Mouse (Mus musculus): ENCODE data around the gene Bex4.
"Not testable (repeated sequence)": the region's sequence is repeated elsewhere in the genome, so short reads cannot be mapped to it uniquely, and the experiment has no call there.

Bex4 gene

DNA sequence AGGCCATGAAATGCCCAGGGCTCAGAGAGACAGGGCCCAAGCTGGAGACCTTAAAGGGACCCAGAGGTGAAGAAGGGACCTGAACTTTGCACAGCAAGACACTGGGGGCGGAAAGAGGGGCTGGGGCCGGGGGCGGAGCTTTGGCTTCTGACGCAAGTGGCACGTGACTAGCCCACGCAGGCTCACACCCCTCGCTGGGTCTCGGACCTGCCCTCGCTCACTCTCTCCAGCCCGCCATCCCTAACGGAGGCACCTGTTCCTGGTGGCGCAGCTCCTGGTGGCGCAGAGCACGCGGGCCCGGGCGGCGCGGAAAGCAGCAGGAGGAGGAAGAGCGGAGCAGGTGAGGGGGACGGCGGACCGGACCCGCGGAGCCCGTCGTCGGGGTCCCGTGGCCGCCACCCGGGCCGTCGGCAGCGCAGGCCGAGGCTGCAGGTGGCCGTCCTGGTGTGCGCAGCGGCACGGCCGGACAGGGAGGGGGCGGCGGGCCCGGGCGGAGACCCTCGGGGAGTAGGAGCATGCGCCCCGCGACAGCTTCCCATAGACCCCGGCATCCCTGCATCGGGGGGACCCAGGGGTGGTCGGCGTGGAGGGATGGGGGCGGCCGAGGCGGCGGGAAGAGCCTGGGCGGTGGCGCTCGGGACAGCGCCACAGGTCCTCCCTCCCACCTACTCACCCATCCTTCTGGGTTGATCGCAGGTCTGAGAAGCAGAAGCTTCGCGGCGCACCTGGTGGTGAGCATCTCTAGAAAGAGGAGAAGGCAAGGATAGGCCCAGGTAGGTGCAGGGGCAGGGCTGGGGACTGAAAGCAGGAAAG is at the start of gene Bex4:
Bex4 (plus strand) TSS at position 170 of the 813 bp plus-strand sequence.
- DNase-seq (ENCODE audit: low spot score in 2 of 2) = not testable (repeated sequence)

GRCm38 (mm10) chrX:136092497-136093279 is 46.1 kb upstream of the Bex4 start:
- DNase-seq (ENCODE audit: low spot score in 2 of 2) = no peak

DNA sequence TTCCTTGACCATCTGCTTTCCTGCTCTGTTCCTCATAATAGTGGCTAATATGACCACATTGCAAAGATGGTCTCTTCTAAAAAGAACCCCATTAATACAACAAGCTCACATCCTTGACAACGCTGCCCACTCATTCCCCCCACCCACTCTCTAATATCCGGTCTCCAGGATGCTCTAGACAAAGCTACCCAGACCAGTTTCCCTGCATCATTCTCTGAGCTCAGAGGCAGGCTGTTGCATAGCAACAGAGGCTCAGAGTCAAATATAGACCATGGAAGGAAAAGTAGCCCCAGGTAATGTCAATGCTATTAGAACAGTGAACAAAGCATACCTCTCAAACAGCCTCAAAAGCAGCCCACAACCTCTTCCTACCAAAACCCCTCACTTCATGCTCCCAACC is 44.4 kb upstream of the Bex4 start:
- no peak for DNase-seq (ENCODE audit: low spot score in 2 of 2)

DNA sequence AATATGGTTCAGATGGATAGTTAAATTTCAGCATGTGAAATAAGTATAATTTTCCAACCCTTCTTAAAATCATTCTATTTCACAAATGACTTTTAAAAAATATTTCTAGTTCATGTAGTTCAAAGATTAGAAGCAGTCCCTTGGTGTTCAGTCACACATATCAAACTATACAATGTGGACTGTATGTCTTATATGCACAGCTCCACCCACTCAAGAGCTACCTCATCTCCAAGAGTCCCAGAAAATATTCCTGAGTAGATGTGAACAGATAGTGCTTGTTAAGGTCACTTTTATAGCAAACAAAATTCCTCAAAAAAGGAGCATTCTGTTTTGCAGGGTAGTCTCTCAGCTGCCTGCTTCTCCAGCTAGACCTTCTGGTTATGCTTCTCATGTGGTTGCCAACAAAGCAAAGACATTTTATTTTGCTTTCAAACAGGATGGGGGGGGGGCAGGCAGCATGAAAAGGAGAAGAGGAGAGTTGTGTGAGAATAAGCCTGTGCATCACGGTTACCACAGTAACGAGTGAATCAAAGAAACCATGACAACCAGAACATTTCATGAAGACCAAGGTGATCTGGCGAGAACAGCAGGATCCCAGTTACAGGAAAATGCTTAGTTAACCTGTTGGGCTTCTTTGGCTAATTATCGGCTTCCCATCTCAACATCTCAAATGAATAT is 34.6 kb upstream of the Bex4 start:
- DNase-seq (ENCODE audit: low spot score in 2 of 2) = no peak

- DNase-seq (ENCODE audit: low spot score in 2 of 2) = no peak
Observed at GRCm38 (mm10) chrX:136104724-136105088, 34.1 kb upstream of the Bex4 start.

- DNase-seq (ENCODE audit: low spot score in 2 of 2) = peak in 1 of 2 experiments; percentile 23
Observed at GRCm38 (mm10) chrX:136107942-136108341, 30.9 kb upstream of the Bex4 start.

DNA sequence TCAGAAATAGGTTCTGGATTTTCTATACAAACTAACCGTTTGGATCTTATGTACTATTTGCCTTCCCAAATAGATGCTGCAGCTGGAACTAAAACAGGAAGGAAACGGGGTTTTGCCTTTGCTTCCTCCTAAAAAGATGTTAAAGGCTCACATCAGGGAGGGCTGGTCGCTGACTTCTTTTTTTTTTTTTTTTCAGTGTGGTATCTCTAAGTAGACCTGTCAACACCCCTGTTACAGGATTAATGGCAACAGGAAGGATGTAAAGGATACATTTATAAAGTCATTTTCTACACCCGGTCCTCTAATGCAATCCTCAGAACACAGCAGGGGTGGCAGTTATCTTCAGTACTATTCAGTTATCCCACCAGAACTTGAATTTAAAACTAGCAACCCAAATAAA is 23.8 kb upstream of the Bex4 start:
- DNase-seq (ENCODE audit: low spot score in 2 of 2) = no peak

DNA sequence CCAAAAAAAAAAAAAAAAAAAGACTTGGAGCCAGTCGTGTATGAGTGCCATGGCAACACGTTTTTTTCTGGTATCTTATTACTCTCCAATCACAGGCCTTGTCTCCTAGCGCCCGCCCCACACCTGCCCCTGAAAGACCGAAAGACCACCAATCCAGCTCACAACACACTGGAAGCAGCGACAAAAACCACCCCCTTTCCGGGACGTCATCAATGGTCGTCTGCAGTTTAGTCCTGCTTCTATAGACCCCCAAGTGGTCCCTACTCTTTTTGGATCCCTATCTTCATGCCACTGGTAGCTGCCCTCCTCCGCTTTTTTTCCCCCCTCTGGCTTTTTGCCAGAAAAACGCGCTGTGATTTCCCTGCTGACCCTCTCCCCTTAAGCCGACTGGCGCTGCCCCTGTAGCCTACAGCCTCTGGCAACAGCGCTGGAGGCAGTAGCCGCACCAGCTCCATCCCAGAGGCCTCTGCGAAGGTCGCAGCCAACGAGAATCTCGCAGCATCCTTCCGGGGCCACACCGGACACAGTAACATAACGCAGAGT is 23.3 kb upstream of the Bex4 start:
- no peak for DNase-seq (ENCODE audit: low spot score in 2 of 2)

DNA sequence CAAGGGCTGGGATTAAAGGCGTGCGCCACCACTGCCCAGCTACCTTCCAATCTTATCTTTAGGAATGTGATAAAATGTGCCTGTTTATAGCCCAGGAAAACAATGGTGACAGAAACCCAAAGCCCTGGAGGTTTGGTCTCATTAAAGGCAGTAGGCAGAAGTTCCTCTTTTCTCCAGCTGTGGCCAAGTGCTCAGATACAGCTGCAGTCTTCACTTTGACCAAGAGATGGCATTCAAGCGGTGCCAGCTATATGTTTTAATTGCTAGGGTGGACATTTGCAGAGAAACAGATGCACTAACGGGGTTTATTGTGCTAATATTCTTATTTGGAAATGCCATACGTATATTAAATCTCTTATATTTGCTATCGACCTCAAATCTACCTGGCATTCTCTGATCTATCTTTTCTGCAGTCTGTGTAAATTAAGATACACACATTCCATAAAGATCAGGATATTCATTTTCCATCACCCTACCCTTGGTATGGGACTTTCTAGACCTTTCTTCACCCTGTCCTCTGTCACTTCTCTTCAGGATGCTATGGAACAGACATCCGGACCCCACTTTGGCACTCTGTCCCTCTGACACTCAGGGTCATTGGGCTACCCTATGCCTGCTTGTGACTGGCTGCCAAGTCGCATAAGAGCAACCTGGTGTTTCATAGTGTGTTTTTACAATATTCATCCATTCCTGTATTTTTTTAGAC is 11.6 kb upstream of the Bex4 start:
- DNase-seq (ENCODE audit: low spot score in 2 of 2) = no peak

- DNase-seq (ENCODE audit: low spot score in 2 of 2) = peak; percentile 39 to 72
Observed at GRCm38 (mm10) chrX:136127744-136128064, 11.1 kb upstream of the Bex4 start.

DNA sequence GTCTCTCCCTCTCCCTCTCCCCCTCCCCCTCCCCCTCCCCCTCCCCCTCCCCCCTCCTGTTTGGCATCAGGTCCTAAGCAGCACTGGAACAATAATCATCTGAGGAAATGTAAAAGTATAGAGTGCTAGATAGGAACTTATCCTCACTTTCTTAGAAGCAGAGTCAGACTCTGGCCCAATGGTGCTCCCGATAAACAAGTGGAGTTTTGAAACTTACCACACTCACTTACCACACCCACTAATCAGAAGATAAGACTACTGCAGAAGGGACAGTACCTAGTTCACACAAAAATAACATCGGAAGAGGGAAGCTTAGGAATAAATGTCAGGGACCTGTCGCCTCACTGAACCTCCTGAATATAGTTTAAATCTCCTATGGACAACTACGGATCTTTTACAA is 3.2 kb upstream of the Bex4 start:
- no peak for DNase-seq (ENCODE audit: low spot score in 2 of 2)

DNA sequence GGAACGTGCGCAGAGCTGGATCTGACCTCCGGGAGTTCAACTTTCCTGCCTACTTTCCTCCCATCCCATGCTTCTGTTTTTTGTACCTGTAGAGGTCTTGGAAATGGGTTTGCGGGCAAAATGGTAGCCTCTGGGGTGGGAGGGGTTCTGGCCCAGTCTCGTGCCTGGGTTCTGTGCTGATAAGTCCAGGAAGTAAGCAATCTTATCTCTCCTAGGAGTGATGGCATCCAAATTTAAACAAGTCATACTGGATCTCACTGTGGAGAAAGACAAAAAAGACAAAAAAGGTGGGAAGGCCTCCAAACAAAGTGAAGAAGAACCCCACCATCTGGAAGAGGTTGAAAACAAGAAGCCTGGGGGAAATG is 826 bp downstream of the Bex4 start:
- DNase-seq (ENCODE audit: low spot score in 2 of 2) = not testable (repeated sequence)

- no peak for DNase-seq (ENCODE audit: low spot score in 2 of 2)
Observed at GRCm38 (mm10) chrX:136141385-136141784, 2.6 kb downstream of the Bex4 start.

- no peak for DNase-seq (ENCODE audit: low spot score in 2 of 2)
Observed at GRCm38 (mm10) chrX:136143711-136144110, 4.9 kb downstream of the Bex4 start.

GRCm38 (mm10) chrX:136144195-136144594 is 5.4 kb downstream of the Bex4 start:
- DNase-seq (ENCODE audit: low spot score in 2 of 2) = no peak

DNA sequence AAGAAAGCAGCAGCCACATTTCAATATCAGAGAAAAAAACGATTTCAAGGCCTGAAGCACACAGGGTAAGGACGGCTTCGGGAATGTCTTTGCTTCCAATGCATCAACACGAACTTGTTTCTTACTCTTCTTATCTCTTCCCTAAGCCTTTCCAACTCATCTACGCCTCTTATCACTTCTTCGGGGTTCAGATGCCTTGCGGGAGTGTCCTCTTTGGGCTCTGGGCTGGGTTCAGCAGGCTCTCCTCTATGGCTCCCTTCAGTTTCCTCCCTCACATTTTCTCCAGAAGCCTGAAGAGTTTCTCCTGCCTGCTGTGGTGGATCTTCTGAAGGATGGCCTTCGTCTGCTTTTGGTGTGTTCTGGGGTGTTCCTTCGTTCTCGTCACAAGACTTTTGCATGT is 31.8 kb downstream of the Bex4 start:
- peak; percentile 7 to 10 for DNase-seq (ENCODE audit: low spot score in 2 of 2)

DNA sequence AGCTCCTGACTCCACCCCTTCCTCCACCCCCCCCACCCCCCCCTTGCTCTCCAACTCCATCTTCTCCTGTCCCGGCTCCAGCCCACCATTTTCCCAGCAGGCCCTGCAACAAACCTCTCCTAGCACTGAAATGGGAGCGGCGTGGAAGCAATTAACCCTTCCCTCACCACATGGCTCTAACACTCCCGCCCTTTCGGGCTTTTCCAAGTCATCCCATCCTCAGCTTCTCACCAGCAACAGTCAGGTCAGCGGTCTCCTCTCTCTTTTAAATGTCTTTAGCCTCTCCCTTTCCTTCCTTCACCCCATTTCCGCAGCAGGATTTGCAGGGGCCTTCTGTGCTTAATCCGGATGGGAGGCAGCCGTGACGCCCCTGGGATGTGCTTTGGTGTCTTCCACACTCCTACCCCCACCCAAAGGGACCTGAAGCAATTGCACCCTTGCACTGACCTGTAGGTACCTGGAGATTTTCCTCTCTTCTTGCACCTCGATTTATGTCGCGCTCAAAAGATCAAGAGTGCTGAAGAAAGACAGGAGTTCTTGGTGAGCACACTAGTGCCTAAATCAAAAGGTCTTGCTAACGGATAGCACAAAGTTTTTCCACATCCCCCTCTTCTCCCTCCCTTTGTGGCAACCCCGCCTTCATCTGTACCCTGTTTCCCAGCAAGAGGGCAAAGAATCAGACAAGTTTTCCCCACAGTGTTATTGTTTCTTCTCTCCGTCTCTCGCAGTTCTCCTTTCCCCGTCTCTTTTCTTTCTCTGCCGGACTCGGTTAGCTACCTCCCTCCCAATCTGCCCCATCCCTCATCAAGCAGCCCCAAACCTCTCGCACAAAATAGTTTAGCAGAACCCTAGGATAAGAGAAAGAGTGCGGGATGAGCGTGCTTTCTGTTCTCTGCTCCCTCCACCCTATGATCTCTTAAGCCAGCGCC is 32.7 kb downstream of the Bex4 start:
- peak; percentile 8 to 42 for DNase-seq (ENCODE audit: low spot score in 2 of 2)

GRCm38 (mm10) chrX:136172118-136172551 is 33.3 kb downstream of the Bex4 start, which contains the start of gene Tceal8:
Tceal8 (minus strand) TSS chrX:136172342.
- peak; percentile 32 to 73 for DNase-seq (ENCODE audit: low spot score in 2 of 2)

DNA sequence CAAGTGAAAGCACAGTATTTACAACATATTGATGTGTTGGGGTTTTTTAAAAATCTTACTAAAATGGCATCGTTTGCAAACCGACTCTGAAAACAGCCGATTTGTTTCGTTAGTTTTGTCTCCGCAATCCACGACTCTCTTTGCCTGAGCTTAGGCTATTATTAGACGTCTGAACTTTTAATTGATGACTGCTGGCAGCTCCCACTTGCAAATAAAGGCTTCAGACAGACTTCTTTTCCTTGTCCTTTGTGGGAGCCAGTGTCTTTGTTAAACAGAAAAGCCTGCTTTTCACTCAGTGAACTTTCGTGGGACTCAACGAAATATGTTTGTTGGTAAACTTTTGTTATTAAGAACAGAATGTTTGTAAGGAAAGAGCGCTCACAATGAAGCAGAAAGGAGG is 34.0 kb downstream of the Bex4 start:
- no peak for DNase-seq (ENCODE audit: low spot score in 2 of 2)

- DNase-seq (ENCODE audit: low spot score in 2 of 2) = no peak
Observed at GRCm38 (mm10) chrX:136180897-136181553, 42.2 kb downstream of the Bex4 start.

Data from spleen, postnatal 10 days (tissue).